Mouse (Mus musculus) gastrocnemius, adult 8-10 months (tissue): ENCODE measurements around the gene Gpc5. TPM values are rescaled to one million over a fixed set of nuclear protein-coding genes. Genes with fewer than 3 reads are reported as not detected.

Source experiments
- DNase-seq, 2 experiments: peaks; one replicate each; pipeline ENCODE4 v3.0.0; 2022; ENCODE audit warnings: low spot score in 2 of 2
- total RNA-seq, 4 experiments: library from RNA; stranded (reverse); gene quantifications; 2 replicates each; pipeline ENCODE4 v1.2.4; 2022

Gpc5 gene
- total RNA-seq, 4 experiments from 2014 or later, result not detected

DNA sequence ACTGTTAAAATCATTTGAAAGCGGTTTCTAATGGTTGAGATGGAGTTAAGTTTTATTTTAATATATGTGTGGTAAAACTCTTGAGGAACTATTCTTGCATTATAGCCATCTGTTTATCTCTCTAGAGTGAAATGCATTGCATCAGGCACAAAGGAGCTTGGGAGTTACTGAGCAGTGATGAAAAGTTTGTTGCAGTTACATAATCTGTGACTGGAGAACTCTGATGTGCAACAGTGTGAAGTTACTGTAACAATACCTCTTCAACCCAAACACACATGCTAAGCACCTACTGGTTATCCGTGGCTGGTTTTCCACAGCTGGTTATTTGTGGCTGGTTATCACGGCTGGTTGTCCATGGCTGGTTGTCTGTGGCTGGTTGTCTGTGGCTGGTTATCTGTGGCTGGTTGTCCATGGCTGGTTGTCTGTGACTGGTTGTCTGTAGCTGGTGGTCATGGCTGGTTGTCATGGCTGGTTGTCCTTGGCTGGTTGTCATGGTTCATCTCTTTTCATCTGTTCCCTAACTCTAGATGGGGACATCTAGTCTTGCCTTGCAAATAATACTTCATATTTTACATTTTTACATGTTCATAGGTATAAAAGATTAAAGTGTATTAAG, 273.4 kb downstream of the Gpc5 start:
- DNase-seq, result no peak

DNA sequence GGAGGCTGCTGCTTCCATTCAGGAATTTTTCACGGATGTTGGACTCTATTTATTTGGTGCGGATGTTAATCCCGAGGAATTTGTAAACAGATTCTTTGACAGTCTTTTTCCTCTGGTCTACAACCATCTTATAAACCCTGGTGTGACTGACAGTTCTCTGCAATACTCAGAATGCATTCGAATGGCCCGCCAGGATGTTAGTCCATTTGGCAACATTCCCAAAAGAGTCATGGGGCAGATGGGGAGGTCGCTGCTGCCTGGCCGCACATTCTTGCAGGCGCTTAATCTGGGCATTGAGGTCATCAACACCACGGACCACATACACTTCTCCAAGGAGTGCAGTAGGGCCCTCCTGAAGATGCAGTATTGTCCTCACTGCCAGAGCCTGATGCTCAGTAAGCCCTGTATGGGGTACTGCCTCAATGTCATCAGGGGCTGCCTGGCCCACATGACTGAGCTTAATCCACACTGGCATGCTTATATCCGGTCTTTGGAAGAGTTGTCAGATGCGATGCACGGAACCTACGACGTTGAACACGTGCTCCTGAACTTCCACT, 277.7 kb downstream of the Gpc5 start:
- DNase-seq, result no peak

DNA sequence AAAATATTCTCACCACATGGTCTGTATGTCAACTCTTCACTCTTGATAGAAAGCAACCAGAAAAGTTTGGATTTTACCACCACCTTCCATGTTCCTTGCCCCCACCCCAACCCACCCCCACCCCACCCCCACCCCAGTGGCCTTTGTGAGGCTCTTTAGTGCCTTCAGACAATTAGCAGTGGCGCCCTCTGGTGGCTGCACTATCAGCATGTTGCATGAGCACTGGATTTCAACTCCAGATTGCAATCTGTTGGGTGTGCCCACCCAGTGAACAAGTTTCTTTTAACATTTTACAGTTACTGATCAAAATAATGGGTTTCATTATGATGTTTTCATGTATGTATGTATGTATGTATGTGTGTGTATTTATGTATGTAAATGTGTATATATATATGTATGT, 279.1 kb downstream of the Gpc5 start:
- DNase-seq, result no peak

DNA sequence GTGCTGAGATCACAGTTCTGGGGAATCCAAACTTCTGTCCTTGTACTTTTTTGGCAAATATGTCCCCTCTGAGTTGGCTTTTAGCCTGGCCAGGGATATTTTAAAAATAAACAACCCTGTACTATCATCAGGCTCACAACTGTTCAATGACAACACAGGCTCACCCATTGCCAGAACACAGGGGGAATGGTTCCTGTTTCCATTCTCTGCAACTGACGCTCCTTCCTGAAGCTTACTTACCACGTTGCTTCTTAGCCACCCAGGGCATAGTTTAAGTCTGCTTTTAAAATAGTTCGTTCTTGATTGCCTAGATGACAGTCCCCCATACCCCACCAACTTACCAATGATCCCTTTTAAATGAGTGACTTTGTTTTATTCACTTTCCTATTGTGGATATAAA, 299.8 kb downstream of the Gpc5 start:
- DNase-seq, result no peak

DNA sequence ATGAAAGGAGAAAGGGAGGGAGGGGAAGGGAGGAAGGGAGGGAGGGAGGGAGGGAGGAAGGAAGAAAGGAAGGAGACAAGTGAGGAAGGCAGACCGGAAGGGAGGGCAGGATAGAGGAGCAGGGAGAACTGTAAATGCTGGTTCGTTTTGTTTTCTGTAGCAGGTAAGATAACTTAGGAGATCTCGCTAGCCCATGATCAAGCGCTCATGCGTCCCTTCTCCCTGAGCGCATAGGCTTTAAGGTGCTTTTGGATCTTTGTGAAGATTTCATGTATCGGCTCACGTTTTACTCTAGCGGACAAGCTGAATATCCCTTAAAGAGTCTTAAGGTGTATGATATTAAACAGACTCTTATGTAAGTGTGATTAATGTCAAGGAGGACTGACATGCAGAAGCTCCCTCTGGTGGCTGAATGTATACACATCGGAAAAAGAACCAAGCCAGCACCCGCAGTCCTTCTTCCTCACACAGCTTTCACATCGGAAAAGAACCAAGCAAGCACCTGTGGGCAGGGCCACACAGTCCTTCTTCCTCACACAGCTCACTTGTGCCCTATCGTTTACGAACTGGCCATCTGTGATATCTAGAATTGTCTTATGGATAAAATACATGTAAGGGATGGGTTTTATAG, 301.0 kb downstream of the Gpc5 start:
- DNase-seq, result no peak

DNA sequence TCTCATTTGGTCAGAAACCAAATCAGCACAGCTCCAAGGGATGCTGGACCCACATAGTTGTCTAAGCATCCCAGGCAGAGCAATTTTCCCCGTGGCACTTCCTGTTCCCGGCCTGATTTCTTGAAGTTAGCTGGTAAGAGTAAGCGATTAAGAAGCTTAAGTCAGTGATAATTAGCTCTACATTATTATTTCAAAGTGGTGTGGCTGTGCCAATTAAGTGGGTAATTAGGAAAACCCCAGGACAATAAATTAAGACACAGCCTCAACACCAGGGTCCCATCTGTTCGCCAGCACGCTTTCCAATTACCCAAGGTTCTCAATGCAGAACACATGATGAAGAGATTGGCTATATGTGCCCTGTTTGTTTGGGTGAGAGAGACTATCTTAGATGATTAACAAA, 314.6 kb downstream of the Gpc5 start:
- DNase-seq, result no peak

DNA sequence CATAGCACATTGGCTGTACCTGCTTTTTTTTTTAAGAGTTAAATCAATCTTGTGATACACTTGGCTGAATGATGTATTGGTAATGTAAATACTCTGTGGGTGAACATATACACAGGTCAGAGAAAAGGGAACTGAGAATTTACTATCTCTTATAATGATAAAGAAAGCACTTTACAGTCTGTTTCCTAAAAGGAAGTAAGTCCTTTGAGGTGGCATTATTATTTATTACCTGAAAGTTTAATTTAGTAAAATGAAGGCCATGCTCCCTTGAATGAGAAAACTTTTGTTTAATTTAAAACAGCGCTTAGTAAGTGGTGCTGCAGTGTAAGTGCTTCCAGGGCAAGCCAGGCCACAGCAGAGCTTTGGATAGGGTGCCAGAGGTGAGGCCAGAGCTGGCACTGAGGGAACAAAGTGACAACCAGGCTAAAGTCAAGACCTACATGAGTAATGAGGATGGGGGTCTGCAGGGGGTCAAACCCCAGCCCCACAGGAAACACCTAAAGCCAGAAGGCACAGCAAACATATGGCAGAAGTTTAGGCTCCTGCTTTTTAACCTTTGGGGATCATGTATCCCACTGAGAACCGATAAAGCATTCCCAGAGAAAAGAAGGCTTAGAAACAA, 315.4 kb downstream of the Gpc5 start:
- DNase-seq, result no peak

DNA sequence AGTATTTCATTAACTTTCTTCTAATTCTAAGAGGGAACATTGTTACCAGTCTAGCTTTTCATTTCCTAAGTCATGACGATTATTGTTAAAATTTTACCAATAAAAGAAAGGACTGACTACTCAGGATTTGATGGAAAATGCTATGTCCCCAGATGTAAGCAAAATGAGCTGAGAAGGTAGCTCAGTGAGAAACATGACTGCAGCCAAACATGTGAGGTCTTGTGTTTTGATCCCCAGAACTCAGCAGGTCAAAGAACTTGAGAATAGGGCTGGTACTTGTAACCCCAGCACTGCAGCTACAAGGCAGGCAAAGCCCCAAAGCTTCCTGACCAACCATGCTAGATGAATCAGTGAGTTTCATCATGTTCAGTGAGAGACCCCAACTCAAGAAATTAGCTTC, 318.9 kb downstream of the Gpc5 start:
- DNase-seq, result no peak

DNA sequence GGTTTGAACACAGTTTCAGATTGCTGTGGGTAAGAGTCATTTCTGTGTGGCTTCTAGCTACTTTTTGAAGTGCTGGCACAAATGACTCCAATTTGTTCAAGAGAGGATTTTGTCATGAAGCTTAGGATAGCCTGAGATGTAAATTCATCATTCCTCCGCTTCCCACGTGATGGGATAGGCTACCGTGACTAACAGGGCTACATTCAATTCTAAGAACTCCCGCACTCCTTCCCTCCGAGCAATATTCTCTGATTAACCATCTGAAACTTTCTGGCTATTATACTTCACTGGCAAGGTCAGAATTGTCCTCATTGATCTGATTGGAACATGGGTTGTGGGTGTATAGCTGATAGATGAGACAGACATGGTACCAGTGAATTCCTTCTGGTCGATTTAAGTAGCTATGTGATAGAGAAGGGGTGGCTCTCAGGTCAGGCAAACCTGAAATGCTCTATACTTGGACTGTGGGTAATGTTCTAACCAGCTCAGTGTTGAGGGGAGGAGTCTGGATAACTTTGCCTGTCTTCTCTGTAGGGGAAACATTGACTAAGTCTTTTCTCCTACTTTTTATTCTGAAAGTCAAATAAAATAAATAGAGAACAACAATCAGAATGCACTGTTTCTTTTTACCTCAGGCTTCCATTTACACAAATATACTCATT, 319.6 kb downstream of the Gpc5 start:
- DNase-seq, result no peak

DNA sequence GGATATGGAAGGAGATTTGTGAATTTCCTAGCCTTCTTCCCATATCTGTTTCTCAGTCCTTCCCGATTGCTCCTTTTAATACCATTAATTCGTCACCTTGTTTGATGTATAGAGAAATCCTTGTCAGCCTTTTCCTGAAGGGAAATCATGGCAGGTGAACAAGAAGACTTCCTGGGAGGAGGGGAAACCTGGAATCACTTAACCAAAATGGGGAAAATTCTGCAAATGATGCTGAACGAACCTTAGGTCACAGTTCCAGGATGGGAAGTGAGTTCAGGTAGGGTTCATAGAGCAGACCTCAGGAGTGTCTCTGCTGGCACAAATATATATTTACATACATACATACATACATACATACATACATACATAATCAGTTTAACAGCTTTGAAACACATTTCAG, 320.8 kb downstream of the Gpc5 start:
- DNase-seq, result no peak

DNA sequence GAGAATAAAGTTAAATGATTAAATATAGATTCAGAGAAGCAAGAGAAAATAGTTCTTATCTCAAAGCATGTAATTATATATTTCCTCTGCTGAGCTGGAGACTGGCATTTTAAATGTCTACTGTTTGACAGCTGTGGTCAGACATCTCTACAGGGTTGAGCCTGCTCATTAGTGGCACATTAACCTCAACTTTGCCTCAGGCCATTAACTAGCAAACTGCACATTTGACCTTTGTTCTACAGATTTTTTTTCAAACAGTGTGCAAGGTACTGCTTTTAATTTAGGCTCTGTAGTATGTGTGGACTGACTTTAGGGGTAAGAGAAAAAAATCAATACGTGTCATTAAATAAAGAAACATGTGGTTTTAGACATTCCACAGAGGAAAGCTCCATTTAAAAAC, 321.4 kb downstream of the Gpc5 start:
- no peak for DNase-seq

DNA sequence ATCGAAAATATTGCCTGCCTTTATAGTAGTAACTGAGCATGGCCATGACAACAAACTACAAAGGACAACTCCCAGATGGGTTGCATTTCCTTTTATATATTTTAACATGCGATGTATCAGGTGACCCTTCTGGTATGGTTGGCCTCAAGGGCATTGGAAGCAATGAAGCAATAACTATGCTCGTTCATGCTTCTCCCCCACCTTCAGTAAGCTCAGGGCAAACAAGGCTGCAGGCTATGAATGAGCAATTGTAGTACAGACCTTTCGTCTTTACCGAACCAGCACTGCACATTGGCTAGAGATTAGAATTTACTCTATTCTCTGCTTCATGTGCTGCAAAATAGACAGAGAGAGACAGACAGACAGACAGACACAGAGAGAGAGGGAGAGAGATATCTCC, 322.5 kb downstream of the Gpc5 start:
- DNase-seq, result no peak

DNA sequence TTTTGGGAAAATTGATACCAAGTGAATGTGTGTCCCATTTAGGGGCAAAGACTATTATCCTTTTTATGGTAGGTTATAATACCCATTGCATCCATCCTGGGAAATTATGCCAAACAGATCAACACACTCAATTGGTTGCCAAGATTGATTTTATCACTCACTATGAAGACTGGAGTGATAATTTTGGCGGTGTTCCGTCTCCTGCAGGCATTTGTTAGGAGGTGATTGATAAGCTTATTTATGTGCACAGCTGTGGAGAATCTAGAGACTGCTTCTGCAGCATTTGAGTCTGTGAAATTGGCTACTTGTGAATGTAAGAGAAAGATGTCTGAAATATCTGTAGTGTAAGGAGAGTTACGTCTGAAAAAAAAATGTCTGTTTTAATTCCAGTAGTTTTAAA, 340.0 kb downstream of the Gpc5 start:
- DNase-seq, result no peak

DNA sequence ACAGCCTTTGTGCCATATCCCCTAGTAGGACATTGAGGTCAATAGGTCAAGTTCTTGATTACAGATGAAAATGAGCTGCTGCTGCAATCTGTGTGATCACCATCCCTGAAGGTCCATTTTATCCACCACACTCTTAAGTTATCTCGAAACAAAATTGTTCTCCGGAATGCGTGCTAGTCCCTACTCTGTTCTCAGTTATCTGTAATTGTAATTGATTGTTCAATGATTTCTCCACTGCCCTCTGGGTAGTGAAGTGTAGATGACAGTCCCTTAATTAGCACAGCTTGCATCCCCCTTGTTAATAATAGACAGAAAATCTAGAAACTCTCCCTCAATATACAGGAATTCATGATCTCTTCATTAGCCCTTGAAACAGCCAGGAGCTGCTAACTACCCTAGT, 340.4 kb downstream of the Gpc5 start:
- DNase-seq, result no peak

DNA sequence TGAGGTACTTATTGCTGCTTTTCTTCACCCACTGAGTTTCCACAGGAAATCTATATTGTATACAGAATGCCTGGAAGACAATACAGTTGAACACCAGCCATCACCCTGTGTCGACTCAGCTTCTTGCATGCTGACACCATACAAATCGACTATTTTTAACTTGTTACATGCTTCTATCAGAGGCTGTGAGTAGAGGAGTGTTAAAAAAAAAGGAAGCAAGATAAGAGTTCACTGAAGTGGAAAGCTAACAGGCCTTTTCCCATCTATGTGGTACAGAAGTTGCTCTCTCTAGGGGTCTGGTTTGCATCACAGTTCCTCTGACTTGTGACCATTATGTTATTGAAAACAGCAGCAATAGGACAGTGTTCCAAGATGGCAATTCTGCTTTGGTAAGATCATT, 344.6 kb downstream of the Gpc5 start:
- DNase-seq, result no peak

DNA sequence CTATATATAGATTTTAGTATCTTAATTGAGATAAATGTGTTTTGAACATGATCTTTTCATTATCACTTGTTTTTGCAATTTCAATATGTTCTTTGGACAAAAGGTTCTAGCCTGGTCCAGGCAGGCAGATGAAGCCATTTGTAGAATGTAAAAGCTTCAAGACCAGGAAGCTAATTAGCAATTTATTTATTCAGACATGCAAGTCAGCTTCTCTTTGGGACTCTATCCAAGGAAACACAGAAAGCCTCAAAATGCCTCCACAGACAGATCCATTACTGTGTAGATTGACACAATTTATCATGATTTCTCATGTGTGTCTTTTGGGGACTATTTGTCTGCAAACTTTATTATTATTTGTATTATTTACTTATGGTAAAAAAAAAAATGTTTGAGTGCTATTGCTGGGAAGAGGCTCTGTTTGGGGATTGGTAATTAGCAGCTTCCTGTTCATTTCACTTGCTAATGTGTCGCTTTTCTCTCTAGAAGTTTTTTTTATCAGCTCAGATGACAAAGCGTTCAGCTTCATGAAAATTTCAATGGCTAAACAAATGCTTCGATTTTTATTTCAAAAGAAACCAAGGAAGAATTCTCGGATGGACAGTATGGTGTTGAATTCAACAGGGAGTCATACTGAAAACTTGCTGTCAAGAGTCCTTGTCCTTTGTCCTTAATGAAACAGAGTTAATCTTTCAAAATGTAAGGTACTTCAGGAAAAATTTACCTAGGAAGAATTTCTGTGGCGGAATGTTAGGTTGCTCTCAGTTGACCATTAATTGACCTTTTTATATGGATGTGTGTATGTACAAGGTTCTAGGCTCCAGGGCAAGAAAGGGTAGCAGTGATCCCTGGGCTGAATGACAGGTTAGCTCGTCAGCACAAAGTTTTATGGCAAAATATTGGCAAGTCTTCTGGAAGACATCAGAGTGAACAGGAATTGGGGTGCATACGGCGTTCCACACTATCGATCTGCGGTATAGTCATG, 353.1 kb downstream of the Gpc5 start:
- DNase-seq, result no peak

DNA sequence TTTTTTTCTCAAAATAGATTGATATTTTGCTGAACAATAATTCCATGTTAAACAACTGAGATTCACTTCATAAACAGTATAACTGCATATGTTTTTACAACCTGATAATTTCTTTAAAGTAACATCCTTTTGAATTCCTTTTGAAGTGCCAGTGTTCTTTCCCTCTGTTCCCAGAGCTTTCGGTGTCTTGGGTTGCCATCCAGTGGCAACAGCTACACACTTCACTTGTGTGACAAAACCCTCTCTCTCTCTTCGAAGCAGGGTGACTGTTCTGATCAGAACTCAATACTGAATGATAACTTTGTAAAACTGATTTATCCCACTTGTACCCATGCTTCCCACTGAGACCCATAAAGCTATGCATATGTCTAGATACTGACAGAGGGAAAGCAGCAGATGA, 358.9 kb downstream of the Gpc5 start:
- no peak for DNase-seq

DNA sequence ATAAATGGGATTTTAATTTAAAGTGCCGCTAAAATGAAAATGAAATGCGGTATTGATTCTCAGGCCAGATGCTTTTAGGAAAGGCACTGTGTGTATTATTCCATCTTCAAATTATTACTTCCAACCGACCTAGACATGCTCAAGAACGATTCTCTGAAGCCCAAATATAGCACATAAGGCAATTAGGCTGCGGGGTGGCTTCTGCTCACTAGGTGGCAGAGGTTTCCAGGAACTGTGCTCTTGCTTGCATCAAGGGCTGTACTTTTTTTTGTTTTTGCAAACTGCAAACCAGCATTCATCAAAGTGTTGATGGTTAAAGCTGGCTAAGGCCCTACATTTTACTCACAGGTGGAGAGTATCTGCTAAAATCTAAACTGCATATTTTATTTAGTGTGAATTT, 375.9 kb downstream of the Gpc5 start:
- no peak for DNase-seq

DNA sequence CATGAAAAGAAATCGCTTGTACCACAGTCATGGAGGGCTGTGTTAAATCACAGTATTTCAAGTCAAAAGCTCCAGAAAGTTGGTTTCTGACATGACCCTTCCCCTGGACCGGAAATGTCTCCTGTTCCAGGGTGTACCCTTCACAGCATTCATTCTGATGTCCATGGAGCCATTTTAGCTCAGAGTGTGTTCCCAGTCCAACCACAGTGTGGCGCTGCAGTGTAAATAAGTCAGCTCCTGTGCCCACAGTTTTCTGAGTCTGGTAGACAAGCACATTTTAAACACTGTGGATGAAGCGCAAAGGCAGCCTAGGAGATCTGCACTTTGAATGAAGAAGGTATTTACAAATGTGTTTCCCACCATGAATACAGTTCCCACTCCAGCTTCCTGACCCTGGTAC, 383.2 kb downstream of the Gpc5 start:
- DNase-seq, result no peak

DNA sequence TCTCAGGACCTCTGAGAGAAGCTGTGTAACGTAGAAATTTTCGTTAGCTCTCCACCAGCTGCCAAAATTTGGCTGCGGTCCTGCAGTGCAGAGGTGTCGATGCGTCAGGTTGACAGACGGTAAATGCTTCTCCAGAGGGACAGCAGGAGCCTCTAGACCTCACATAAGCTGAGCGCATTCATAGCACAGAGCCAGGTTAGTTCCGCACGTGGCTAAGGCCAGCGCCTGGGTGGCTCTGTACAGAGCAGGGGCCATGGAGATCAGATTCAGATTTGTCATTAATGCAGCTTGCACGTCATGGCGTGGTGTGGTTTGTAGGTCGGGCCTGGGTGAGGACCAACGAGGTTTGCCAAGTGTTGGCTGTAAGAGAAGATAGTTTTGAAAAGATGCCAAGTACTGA, 385.3 kb downstream of the Gpc5 start:
- DNase-seq, result no peak

DNA sequence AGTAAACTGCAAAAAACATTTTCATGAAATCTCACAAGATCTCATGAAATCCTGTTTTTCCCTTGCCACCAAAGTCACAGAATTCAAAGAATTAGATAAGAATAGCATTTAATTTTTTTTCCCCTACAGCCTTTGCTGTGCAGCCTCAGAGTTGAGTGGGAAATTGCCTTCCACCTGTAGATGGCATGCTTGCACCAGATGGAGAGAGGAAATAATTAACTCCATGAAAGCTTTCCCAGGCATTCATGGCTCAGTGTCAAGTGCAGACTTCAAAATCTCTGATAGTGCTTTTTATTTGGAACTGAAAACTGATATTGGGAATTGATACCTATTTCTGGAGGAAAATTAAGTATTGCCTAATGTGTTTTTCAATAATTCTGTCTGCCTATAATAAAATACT, 393.1 kb downstream of the Gpc5 start:
- no peak for DNase-seq
